Mouse (Mus musculus) lung, adult 2 months (tissue): ENCODE data around the gene Zbtb8os.

Source experiments
- CTCF ChIP-seq: fragments of 200-500 bp; IDR thresholded peaks from 2 replicates; pipeline ENCODE4 v1.5.1; 2011; ENCODE audit warnings: mild to moderate bottlenecking, low read length, control low read depth; ENCODE audit not compliant: insufficient read depth
- POLR2A ChIP-seq: fragments of 200-500 bp; IDR thresholded peaks from 2 replicates; pipeline ENCODE4 v1.6.1; 2011; ENCODE audit warnings: low read depth, mild to moderate bottlenecking, control low read depth, low read length, borderline replicate concordance; ENCODE audit errors: extremely low read depth

DNA sequence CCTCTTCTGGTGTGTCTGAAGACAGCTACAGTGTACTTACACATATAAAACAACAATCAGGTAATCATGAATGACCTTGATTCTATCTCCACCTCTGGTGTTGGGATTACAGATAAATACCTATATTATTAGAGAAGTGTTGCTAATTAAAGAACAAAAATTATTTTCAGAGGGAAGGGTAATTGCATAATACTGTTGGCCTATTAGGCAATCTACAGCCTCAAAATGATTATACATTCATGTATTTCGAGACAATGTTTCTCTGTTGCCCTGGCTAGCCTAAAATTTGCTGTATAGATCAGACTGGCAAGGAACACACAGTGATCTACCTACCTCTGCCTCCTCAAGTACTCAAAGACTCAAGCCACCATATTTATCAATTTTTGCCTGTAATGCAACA is 12.0 kb upstream of the Zbtb8os start:
- TF ChIP-seq CTCF (no peak), POLR2A (no peak)
